Mouse (Mus musculus) cerebellum, adult 9-11 months (tissue): ENCODE results near the gene Olfr1029.
"Not testable (repeated sequence)": the region's sequence is repeated elsewhere in the genome, so short reads cannot be mapped to it uniquely, and the experiment has no call there.

ENCODE experiments used
- DNase-seq: peaks from one replicate; pipeline ENCODE4 v3.0.0; 2022

Olfr1029 gene

GRCm38 (mm10) chr2:85973595-85973994 is at the start of gene Olfr1029:
Gene Olfr1029 (plus strand): TSS chr2:85973895.
- no peak for DNase-seq

GRCm38 (mm10) chr2:85950137-85950536 is 23.6 kb upstream of the Olfr1029 start, which contains the start of gene Olfr1028:
Gene Olfr1028 (plus strand): TSS chr2:85950437.
- no peak for DNase-seq

- DNase-seq: no peak
Observed at GRCm38 (mm10) chr2:85978976-85979375, 5.3 kb downstream of the Olfr1029 start, which contains the start of gene Olfr1030. Gene Olfr1030 (plus strand): TSS chr2:85979276.

- DNase-seq: no peak
Observed at GRCm38 (mm10) chr2:85990004-85990403, 16.3 kb downstream of the Olfr1029 start, which contains the start of gene Olfr1031. Gene Olfr1031 (plus strand): TSS chr2:85990304.

DNA sequence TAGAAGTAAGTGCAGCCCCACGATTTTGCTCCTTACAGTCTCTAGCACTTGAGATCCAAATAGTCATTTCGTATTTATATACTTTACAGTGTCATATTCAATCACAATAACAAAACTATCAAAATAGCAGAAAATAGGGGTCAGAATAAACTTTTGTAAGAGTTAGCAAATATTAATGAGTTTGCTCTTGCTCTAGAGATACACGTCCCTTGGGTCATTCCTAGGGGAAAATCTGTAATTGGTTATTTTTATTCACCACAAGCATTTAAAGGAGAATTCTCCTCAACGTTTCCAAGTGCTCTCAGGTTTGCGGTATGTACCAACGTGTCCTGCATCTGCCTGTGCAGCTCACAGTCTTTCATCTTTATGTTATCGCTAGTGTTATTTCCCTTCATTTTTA is 31.5 kb downstream of the Olfr1029 start, which contains the start of gene Olfr1032:
TSS of gene Olfr1032 (plus strand) at position 301 of the 400 bp plus-strand sequence.
- DNase-seq: no peak

- not testable (repeated sequence) for DNase-seq
Observed at GRCm38 (mm10) chr2:86020406-86020805, 46.7 kb downstream of the Olfr1029 start, which contains the start of gene Olfr1033. Gene Olfr1033 (plus strand): TSS chr2:86020633.

DNA sequence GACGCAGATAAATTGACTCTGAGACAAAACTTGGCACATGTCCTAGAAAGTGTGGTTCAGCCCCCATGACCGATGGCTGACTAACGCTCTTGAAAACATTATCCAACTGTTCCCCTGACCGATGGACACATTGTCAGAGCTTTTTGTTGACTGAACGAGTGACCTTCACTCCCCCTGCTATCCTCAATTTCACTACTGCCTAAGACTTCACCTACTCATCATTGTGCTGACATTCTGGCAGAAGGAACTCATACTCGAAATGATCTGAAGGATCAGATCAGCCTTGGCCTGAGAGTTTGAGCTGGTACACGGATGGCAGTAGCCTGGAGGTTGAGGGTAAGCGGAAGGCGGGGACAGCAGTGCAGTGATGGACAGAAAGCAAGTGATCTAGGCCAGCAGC is 47.8 kb downstream of the Olfr1029 start:
- not testable (repeated sequence) for DNase-seq
